Mouse (Mus musculus): ENCODE measurements around the gene Slit3. TPM values are rescaled to one million over a fixed set of nuclear protein-coding genes. Genes with fewer than 3 reads are reported as not detected.

Gene Slit3
- polyA plus RNA-seq, 1 experiment from 2014 or later, result 28.0 TPM

- Histone ChIP-seq H3K9me3 (no peaks in the 10 kb centered on the region), H3K27me3 (no peaks in the 10 kb centered on the region), H3K9ac (no peak overlapping the region), H3K36me3 (no peaks in the 10 kb centered on the region), H3K4me3 (no peak overlapping the region), H3K27ac (peak overlapping the region; percentile 57; the same call in 1 of the 2 replicates), H3K4me2 (peak overlapping the region; percentile 24), H3K4me1 (peaks cover 54% of the 10 kb centered on the region)
- no peak for ATAC-seq (ENCODE audit: insufficient number of reproducible peaks, insufficient read depth, low FRiP score, low TSS enrichment, low read depth)
- WGBS, result 14% methylated on average over 13 of the region's 13 CpGs
These were observed 297.0 kb downstream of the Slit3 start for GRCm38 (mm10) chr11:35417911-35418552.

GRCm38 (mm10) chr11:35419013-35419412 lies 298.0 kb downstream of the Slit3 start:
- Histone ChIP-seq H3K9ac (no peak overlapping the region), H3K36me3 (no peaks in the 10 kb centered on the region), H3K27me3 (no peaks in the 10 kb centered on the region), H3K4me1 (peaks cover 54% of the 10 kb centered on the region), H3K4me2 (no peak overlapping the region), H3K27ac (peak overlapping the region; percentile 57; the same call in 1 of the 2 replicates), H3K4me3 (no peak overlapping the region), H3K9me3 (no peaks in the 10 kb centered on the region)
- 69% methylated on average over 5 of the region's 5 CpGs for WGBS
- ATAC-seq (ENCODE audit: insufficient number of reproducible peaks, insufficient read depth, low FRiP score, low TSS enrichment, low read depth), result no peak

GRCm38 (mm10) chr11:35421728-35422127 lies 300.7 kb downstream of the Slit3 start:
- H3K4me2 ChIP-seq, result no peak overlapping the region
- 60% methylated on average over 4 of the region's 4 CpGs for WGBS
- no peaks in the 10 kb centered on the region for H3K36me3 ChIP-seq
- H3K9ac ChIP-seq, result no peak overlapping the region
- no peak overlapping the region for H3K4me3 ChIP-seq
- ATAC-seq (ENCODE audit: insufficient number of reproducible peaks, insufficient read depth, low FRiP score, low TSS enrichment, low read depth), result no peak
- H3K27me3 ChIP-seq, result no peaks in the 10 kb centered on the region
- peaks cover 29% of the 10 kb centered on the region for H3K4me1 ChIP-seq
- H3K27ac ChIP-seq, result no peak overlapping the region
- no peaks in the 10 kb centered on the region for H3K9me3 ChIP-seq

- no peaks in the 10 kb centered on the region for H3K27me3 ChIP-seq
- H3K9me3 ChIP-seq, result no peaks in the 10 kb centered on the region
- no peak overlapping the region for H3K27ac ChIP-seq
- 49% methylated on average over 7 of the region's 7 CpGs for WGBS
- no peak overlapping the region for H3K4me3 ChIP-seq
- no peaks in the 10 kb centered on the region for H3K4me1 ChIP-seq
- no peak overlapping the region for H3K4me2 ChIP-seq
- no peaks in the 10 kb centered on the region for H3K36me3 ChIP-seq
- no peak overlapping the region for H3K9ac ChIP-seq
- ATAC-seq (ENCODE audit: insufficient number of reproducible peaks, insufficient read depth, low FRiP score, low TSS enrichment, low read depth), result no peak
These were observed 307.0 kb downstream of the Slit3 start for GRCm38 (mm10) chr11:35428036-35428435.

GRCm38 (mm10) chr11:35431130-35431529 lies 310.1 kb downstream of the Slit3 start:
- H3K9ac ChIP-seq, result no peak overlapping the region
- H3K27me3 ChIP-seq, result no peaks in the 10 kb centered on the region
- 76% methylated on average over 8 of the region's 8 CpGs for WGBS
- H3K36me3 ChIP-seq, result no peaks in the 10 kb centered on the region
- H3K4me3 ChIP-seq, result no peak overlapping the region
- no peak overlapping the region for H3K27ac ChIP-seq
- 0 out of 2 replicates have a peak, but pooled peaks cover 9% of the 10 kb centered on the region for H3K4me1 ChIP-seq
- no peaks in the 10 kb centered on the region for H3K9me3 ChIP-seq
- no peak overlapping the region for H3K4me2 ChIP-seq
- no peak for ATAC-seq (ENCODE audit: insufficient number of reproducible peaks, insufficient read depth, low FRiP score, low TSS enrichment, low read depth)

GRCm38 (mm10) chr11:35437510-35437909 lies 316.5 kb downstream of the Slit3 start:
- H3K27ac ChIP-seq, result no peak overlapping the region; the same call in 1 of the 2 replicates

GRCm38 (mm10) chr11:35440186-35440585 lies 319.2 kb downstream of the Slit3 start:
- H3K9me3 ChIP-seq, result no peaks in the 10 kb centered on the region
- H3K27ac ChIP-seq, result no peak overlapping the region
- no peak overlapping the region for H3K4me2 ChIP-seq
- no peak overlapping the region for H3K9ac ChIP-seq
- no peak overlapping the region for H3K4me3 ChIP-seq
- 59% methylated on average over 11 of the region's 11 CpGs for WGBS
- no peak for ATAC-seq (ENCODE audit: insufficient number of reproducible peaks, insufficient read depth, low FRiP score, low TSS enrichment, low read depth)
- H3K36me3 ChIP-seq, result no peaks in the 10 kb centered on the region
- H3K27me3 ChIP-seq, result no peaks in the 10 kb centered on the region
- H3K4me1 ChIP-seq, result peaks cover 29% of the 10 kb centered on the region

More at GRCm38 (mm10) chr11:35437510-35437909, 316.5 kb downstream of the Slit3 start:
- H3K36me3 ChIP-seq, result no peaks in the 10 kb centered on the region
- no peak overlapping the region for H3K4me2 ChIP-seq
- 29% methylated on average over 6 of the region's 6 CpGs for WGBS
- H3K9me3 ChIP-seq, result no peaks in the 10 kb centered on the region
- H3K27me3 ChIP-seq, result no peaks in the 10 kb centered on the region
- H3K4me3 ChIP-seq, result no peak overlapping the region
- no peak overlapping the region for H3K9ac ChIP-seq
- no peak for ATAC-seq (ENCODE audit: insufficient number of reproducible peaks, insufficient read depth, low FRiP score, low TSS enrichment, low read depth)
- peaks cover 22% of the 10 kb centered on the region for H3K4me1 ChIP-seq

- Histone ChIP-seq H3K4me2 (no peak overlapping the region), H3K36me3 (no peaks in the 10 kb centered on the region), H3K9ac (no peak overlapping the region), H3K4me3 (no peak overlapping the region), H3K27me3 (no peaks in the 10 kb centered on the region), H3K9me3 (no peaks in the 10 kb centered on the region), H3K4me1 (peaks cover 48% of the 10 kb centered on the region), H3K27ac (no peak overlapping the region)
- ATAC-seq (ENCODE audit: insufficient number of reproducible peaks, insufficient read depth, low FRiP score, low TSS enrichment, low read depth), result no peak; the same call in 1 of the 2 replicates
- WGBS, result 55% methylated on average over 6 of the region's 6 CpGs
These were observed 323.6 kb downstream of the Slit3 start for GRCm38 (mm10) chr11:35444489-35445100.

- H3K9me3 ChIP-seq, result no peaks in the 10 kb centered on the region
- H3K4me3 ChIP-seq, result no peak overlapping the region
- H3K4me2 ChIP-seq, result no peak overlapping the region
- H3K9ac ChIP-seq, result no peak overlapping the region
- no peaks in the 10 kb centered on the region for H3K27me3 ChIP-seq
- no peaks in the 10 kb centered on the region for H3K36me3 ChIP-seq
- H3K27ac ChIP-seq, result no peak overlapping the region; the same call in 1 of the 2 replicates
- ATAC-seq (ENCODE audit: insufficient number of reproducible peaks, insufficient read depth, low FRiP score, low TSS enrichment, low read depth), result no peak
- H3K4me1 ChIP-seq, result peaks cover 63% of the 10 kb centered on the region
- 28% methylated on average over 9 of the region's 9 CpGs for WGBS
These were observed 326.9 kb downstream of the Slit3 start for GRCm38 (mm10) chr11:35447951-35448350.

GRCm38 (mm10) chr11:35449199-35449598 lies 328.2 kb downstream of the Slit3 start:
- Histone ChIP-seq H3K9me3 (no peaks in the 10 kb centered on the region), H3K36me3 (no peaks in the 10 kb centered on the region), H3K27me3 (peaks cover 6% of the 10 kb centered on the region; the same call in 1 of the 2 replicates), H3K4me1 (peaks cover 67% of the 10 kb centered on the region), H3K4me2 (no peak overlapping the region), H3K9ac (no peak overlapping the region), H3K27ac (no peak overlapping the region), H3K4me3 (no peak overlapping the region)
- 77% methylated on average over 6 of the region's 6 CpGs for WGBS
- ATAC-seq (ENCODE audit: insufficient number of reproducible peaks, insufficient read depth, low FRiP score, low TSS enrichment, low read depth), result no peak

- Histone ChIP-seq H3K9ac (no peak overlapping the region), H3K4me1 (peaks cover 54% of the 10 kb centered on the region), H3K27ac (no peak overlapping the region; the same call in 1 of the 2 replicates), H3K4me2 (no peak overlapping the region), H3K36me3 (no peaks in the 10 kb centered on the region), H3K4me3 (no peak overlapping the region), H3K9me3 (no peaks in the 10 kb centered on the region), H3K27me3 (peaks cover 10% of the 10 kb centered on the region)
- ATAC-seq (ENCODE audit: insufficient number of reproducible peaks, insufficient read depth, low FRiP score, low TSS enrichment, low read depth), result no peak; the same call in 1 of the 2 replicates
- 20% methylated on average over 4 of the region's 4 CpGs for WGBS
These were observed 330.6 kb downstream of the Slit3 start for GRCm38 (mm10) chr11:35451636-35452035.

GRCm38 (mm10) chr11:35452413-35452812 lies 331.4 kb downstream of the Slit3 start:
- peaks cover 10% of the 10 kb centered on the region for H3K27me3 ChIP-seq
- 25% methylated on average over 5 of the region's 5 CpGs for WGBS
- no peak overlapping the region for H3K27ac ChIP-seq
- H3K9ac ChIP-seq, result no peak overlapping the region
- H3K36me3 ChIP-seq, result no peaks in the 10 kb centered on the region
- no peak for ATAC-seq (ENCODE audit: insufficient number of reproducible peaks, insufficient read depth, low FRiP score, low TSS enrichment, low read depth)
- H3K4me2 ChIP-seq, result no peak overlapping the region
- H3K4me3 ChIP-seq, result no peak overlapping the region
- no peaks in the 10 kb centered on the region for H3K9me3 ChIP-seq
- peaks cover 48% of the 10 kb centered on the region for H3K4me1 ChIP-seq

Measured in embryonic facial prominence, embryonic 13.5 days (tissue).